Mouse (Mus musculus) spleen, adult 2 months (tissue): ENCODE results near the gene Hspb7.

Source experiments
- CTCF ChIP-seq: fragments of 200-500 bp; IDR thresholded peaks from 2 replicates; pipeline ENCODE4 v1.5.1; 2011; ENCODE audit warnings: mild to moderate bottlenecking, inconsistent platforms; ENCODE audit not compliant: insufficient read depth, insufficient read length, insufficient replicate concordance; ENCODE audit errors: extremely low read depth
- POLR2A ChIP-seq: fragments of 200-500 bp; IDR thresholded peaks from 2 replicates; pipeline ENCODE4 v1.6.1; 2011; ENCODE audit warnings: low read depth, low read length, inconsistent platforms

DNA sequence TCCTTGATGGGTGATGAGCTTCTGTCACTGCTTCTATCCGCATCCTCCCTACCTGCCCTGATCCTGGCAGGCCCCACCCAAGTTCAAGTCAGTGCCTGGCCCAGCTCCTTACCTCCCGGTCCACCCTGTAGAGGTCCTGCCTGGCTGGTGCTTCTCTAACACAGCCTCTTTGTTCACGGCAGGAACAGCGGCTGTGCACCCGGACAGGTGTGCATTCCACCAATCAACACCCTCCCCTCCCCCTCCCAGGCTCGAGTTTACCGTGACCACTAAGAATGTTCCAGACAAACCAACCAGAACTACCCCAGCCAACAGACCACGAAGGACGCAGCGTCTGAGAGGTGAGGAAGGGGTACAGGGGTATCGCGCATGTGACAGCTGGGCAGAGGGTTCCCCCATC is 22.0 kb upstream of the Hspb7 start, which contains the start of gene Clcnka:
- TF ChIP-seq POLR2A, result no peak
- no peak for TF ChIP-seq CTCF
